Mouse (Mus musculus): Measurements from ENCODE around the gene Ercc6l.
"Not testable (repeated sequence)": the region's sequence is repeated elsewhere in the genome, so short reads cannot be mapped to it uniquely, and the experiment has no call there.

Gene Ercc6l

GRCm38 (mm10) chrX:102109349-102109748 lies 47.5 kb downstream of the Ercc6l start:
- not testable (repeated sequence) for DNase-seq (ENCODE audit: extremely low spot score, low spot score)

GRCm38 (mm10) chrX:102103830-102104229 lies 53.1 kb downstream of the Ercc6l start:
- DNase-seq (ENCODE audit: extremely low spot score, low spot score) = not testable (repeated sequence)

- no peak for DNase-seq (ENCODE audit: extremely low spot score, low spot score)
Observed at GRCm38 (mm10) chrX:102101886-102102285, 55.0 kb downstream of the Ercc6l start.

GRCm38 (mm10) chrX:102094381-102094904 lies 62.4 kb downstream of the Ercc6l start:
- no peak for DNase-seq (ENCODE audit: extremely low spot score, low spot score)
